Comparison of ENCODE assay signal across 16 mouse cellular contexts in genomic region chrX:131663622-131664021, GRCm38 (mm10).
DNase-seq lines count a peak whose midpoint lies in the region; TF ChIP-seq lines count a peak whose summit lies in the region.
"Had no signal": no experiment of that assay in that cellular context is flagged by ENCODE, and none has a peak within 500 bp of the region (broad histone marks: within the 10 kb centered on the region; RNA-seq: fewer than 3 reads in every experiment).

No protein-coding gene starts in this region.

- H3K27me3 ChIP-seq in MEL (ENCODE audit: control insufficient read depth in 1 of 2, insufficient read depth in 2 of 2, low read length in 2 of 2), result no peaks in the 10 kb centered on the region
- H3K27me3 ChIP-seq in midbrain, embryonic 10.5 days (ENCODE audit: low read depth, poor library complexity, severe bottlenecking), result no peaks in the 10 kb centered on the region
- H3K27me3 ChIP-seq: CH12.LX had no signal

- peaks cover 0 to 4% of the 10 kb centered on the region in 2 experiments; a peak in 1 of 4 replicates for H3K4me1 ChIP-seq in MEL (ENCODE audit: control insufficient read depth in 1 of 2, insufficient read depth in 2 of 2, low read length in 2 of 2)
- H3K4me1 ChIP-seq in midbrain, embryonic 10.5 days, result no peaks in the 10 kb centered on the region

- DNase-seq in MEL (ENCODE audit: low read depth, low spot score), result peak; percentile 46
- no peak for DNase-seq in midbrain, embryonic 10.5 days (ENCODE audit: low spot score)
- DNase-seq: adrenal gland, adult 2 months; adrenal gland, adult 8-10 months; adrenal gland, postnatal 10 days; adrenal gland, postnatal 14 days; adrenal gland, postnatal 25 days; adrenal gland, postnatal 36 days; B cell, adult 2 months; cerebellum, adult 11 months; cerebellum, adult 11-12 months; cerebellum, adult 18-20 months; cerebellum, adult 2 months; cerebellum, adult 8-10 months had no signal

- no peak for TF ChIP-seq POLR2A in MEL (IDR thresholded peaks at IDR 0.05; ENCODE audit: control insufficient read depth in 1 of 2, insufficient read depth in 1 of 2, low read depth in 1 of 2, low read length in 2 of 2, poor library complexity in 1 of 2)

- peak; percentile 71 to 77; a peak in 3 of 4 replicates for TF ChIP-seq EP300 in MEL (IDR thresholded peaks at IDR 0.05; ENCODE audit: low read depth in 1 of 2, low read length in 2 of 2)

- H3K9me3 ChIP-seq in MEL (replicated peaks; ENCODE audit: insufficient read depth, low read length), result no peaks in the 10 kb centered on the region
- no peaks in the 10 kb centered on the region for H3K9me3 ChIP-seq in midbrain, embryonic 10.5 days (replicated peaks)
- H3K9me3 ChIP-seq: G1E had no signal

- H3K36me3 ChIP-seq in MEL (ENCODE audit: control insufficient read depth in 1 of 2, insufficient read depth in 2 of 2, low read length in 2 of 2), result peaks cover 0 to 4% of the 10 kb centered on the region in 2 experiments; a peak in 1 of 4 replicates
- no peaks in the 10 kb centered on the region for H3K36me3 ChIP-seq in midbrain, embryonic 10.5 days
- H3K36me3 ChIP-seq: G1E had no signal

- H3K27ac ChIP-seq in MEL (ENCODE audit: control insufficient read depth, low read depth, low read length), result no peak overlapping the region
- no peak overlapping the region for H3K27ac ChIP-seq in midbrain, embryonic 10.5 days (replicated peaks)

- TF ChIP-seq RAD21 in MEL (IDR thresholded peaks at IDR 0.05; ENCODE audit: low read depth, low read length), result no peak

- no peak overlapping the region for H3K4me3 ChIP-seq in MEL (ENCODE audit: control insufficient read depth in 1 of 2, insufficient read depth in 1 of 2, low read depth in 2 of 2, low read length in 2 of 2)
- H3K4me3 ChIP-seq in midbrain, embryonic 10.5 days, result no peak overlapping the region

- no peaks in the 10 kb centered on the region for H3K79me2 ChIP-seq in MEL (ENCODE audit: control insufficient read depth, insufficient read depth, low read length, poor library complexity)

- TF ChIP-seq CTCF in MEL (IDR thresholded peaks at IDR 0.05 in 2 of 3, conservative IDR thresholded peaks at IDR 0.05 in 1 of 3; ENCODE audit: control insufficient read depth in 1 of 3, insufficient read depth in 1 of 3, low read depth in 2 of 3, low read length in 3 of 3, poor library complexity in 1 of 3, severe bottlenecking in 1 of 3), result no peak

- H3K9ac ChIP-seq in MEL (ENCODE audit: control insufficient read depth, low read depth, low read length, poor library complexity, severe bottlenecking), result no peak overlapping the region

TF ChIP-seq in MEL, 35 proteins besides CTCF, POLR2A, EP300 and RAD21:
- no peak for TF ChIP-seq MXI1 (IDR thresholded peaks at IDR 0.05; ENCODE audit: low read depth, low read length)
- TF ChIP-seq ELF1 (IDR thresholded peaks at IDR 0.05; ENCODE audit: low read depth, low read length), result peak; percentile 17; the same call in 1 of the 2 replicates
- no peak for TF ChIP-seq NELFE (IDR thresholded peaks at IDR 0.05; ENCODE audit: low read depth, low read length)
- TF ChIP-seq USF1 (IDR thresholded peaks at IDR 0.05; ENCODE audit: low read depth, low read length), result 0 out of 2 replicates have a peak, but pooled peaks have one; percentile 10
- TF ChIP-seq UBTF (IDR thresholded peaks at IDR 0.05; ENCODE audit: borderline replicate concordance, insufficient read depth, low read depth, low read length), result no peak
- TF ChIP-seq HCFC1 (IDR thresholded peaks at IDR 0.05; ENCODE audit: low read depth, low read length), result no peak
- no peak for TF ChIP-seq SMC3 (IDR thresholded peaks at IDR 0.05; ENCODE audit: low read depth, low read length)
- TF ChIP-seq BHLHE40 (IDR thresholded peaks at IDR 0.05; ENCODE audit: borderline replicate concordance, low read depth, low read length), result no peak
- no peak for TF ChIP-seq MAX (IDR thresholded peaks at IDR 0.05; ENCODE audit: low read length)
- TF ChIP-seq MEF2A (IDR thresholded peaks at IDR 0.05; ENCODE audit: extremely low read depth, insufficient replicate concordance, low read depth, low read length, poor library complexity, severe bottlenecking), result no peak
- TF ChIP-seq ZC3H11A (IDR thresholded peaks at IDR 0.05; ENCODE audit: low read depth, low read length), result no peak
- no peak for TF ChIP-seq KAT2A (conservative IDR thresholded peaks at IDR 0.05; ENCODE audit: low read depth, low read length)
- no peak for TF ChIP-seq E2F4 (IDR thresholded peaks at IDR 0.05; ENCODE audit: borderline replicate concordance, low read depth, low read length)
- TF ChIP-seq GABPA (IDR thresholded peaks at IDR 0.05; ENCODE audit: low read depth, low read length), result no peak
- no peak for TF ChIP-seq CHD2 (IDR thresholded peaks at IDR 0.05; ENCODE audit: low read length)
- no peak for TF ChIP-seq POLR2AphosphoS5 (IDR thresholded peaks at IDR 0.05; ENCODE audit: borderline replicate concordance, low read depth, low read length)
- no peak for TF ChIP-seq MAFK (IDR thresholded peaks at IDR 0.05; ENCODE audit: borderline replicate concordance, low read depth, low read length)
- no peak for TF ChIP-seq TBP (IDR thresholded peaks at IDR 0.05; ENCODE audit: low read depth, low read length)
- TF ChIP-seq TCF12 (IDR thresholded peaks at IDR 0.05; ENCODE audit: low read depth, low read length), result peak; percentile 53; the same call in 1 of the 2 replicates
- TF ChIP-seq JUND (IDR thresholded peaks at IDR 0.05; ENCODE audit: low read depth, low read length), result no peak
- no peak for TF ChIP-seq MYB (IDR thresholded peaks at IDR 0.05; ENCODE audit: low read depth, low read length)
- no peak for TF ChIP-seq MYC (IDR thresholded peaks at IDR 0.05; ENCODE audit: low read depth, low read length)
- TF ChIP-seq TAL1 (IDR thresholded peaks at IDR 0.05; ENCODE audit: low read length), result no peak
- no peak for TF ChIP-seq ZMIZ1 (IDR thresholded peaks at IDR 0.05; ENCODE audit: low read depth, low read length)
- TF ChIP-seq GATA1 (IDR thresholded peaks at IDR 0.05; ENCODE audit: low read depth, low read length), result peak; percentile 74
- TF ChIP-seq SIN3A (IDR thresholded peaks at IDR 0.05; ENCODE audit: low read length), result no peak
- no peak for TF ChIP-seq NRF1 (IDR thresholded peaks at IDR 0.05; ENCODE audit: insufficient read depth, low read depth, low read length, poor library complexity, severe bottlenecking)
- no peak for TF ChIP-seq ZNF384 (IDR thresholded peaks at IDR 0.05; ENCODE audit: low read depth, low read length)
- no peak for TF ChIP-seq POLR2AphosphoS2 (IDR thresholded peaks at IDR 0.05; ENCODE audit: low read length)
- TF ChIP-seq MAZ (IDR thresholded peaks at IDR 0.05; ENCODE audit: low read depth, low read length), result no peak
- no peak for TF ChIP-seq ZKSCAN1 (IDR thresholded peaks at IDR 0.05; ENCODE audit: low read depth, low read length)
- peak; percentile 69; the same call in 1 of the 2 replicates for TF ChIP-seq RCOR1 (IDR thresholded peaks at IDR 0.05; ENCODE audit: low read depth, low read length)
- peak; percentile 79 for TF ChIP-seq ETS1 (IDR thresholded peaks at IDR 0.05; ENCODE audit: low read depth, low read length)
- TF ChIP-seq USF2 (IDR thresholded peaks at IDR 0.05; ENCODE audit: borderline replicate concordance in 1 of 2, insufficient read depth in 1 of 2, low read depth in 1 of 2, low read length in 2 of 2), result no peak
- TF ChIP-seq CHD1 (IDR thresholded peaks at IDR 0.05; ENCODE audit: low read depth, low read length), result no peak
